Mouse (Mus musculus) CH12.LX (cell line): ENCODE data around the gene Trim16.

ENCODE experiments used
- CHD2 ChIP-seq: IDR thresholded peaks from 2 replicates; pipeline ENCODE4 v1.6.1; 2011; ENCODE audit warnings: low read length, improper control_type of control experiment
- CTCF ChIP-seq, 2 experiments: IDR thresholded peaks in 1 of 2; conservative IDR thresholded peaks in 1 of 2; 2 replicates each; pipeline ENCODE4 v1.5.1; 2011 to 2012; ENCODE audit warnings: low read depth in 2 of 2, low read length in 2 of 2, improper control_type of control experiment in 1 of 2, inconsistent platforms in 1 of 2, mild to moderate bottlenecking in 1 of 2, moderate library complexity in 1 of 2
- EP300 ChIP-seq: IDR thresholded peaks from 2 replicates; pipeline ENCODE4 v1.6.1; 2011; ENCODE audit warnings: low read length, improper control_type of control experiment
- ETS1 ChIP-seq: conservative IDR thresholded peaks from 2 replicates; pipeline ENCODE4 v1.6.1; 2012; ENCODE audit warnings: low read depth, mild to moderate bottlenecking, inconsistent platforms, low read length, improper control_type of control experiment, moderate library complexity
- HCFC1 ChIP-seq: IDR thresholded peaks from 2 replicates; pipeline ENCODE4 v1.6.1; 2012; ENCODE audit warnings: low read depth, mild to moderate bottlenecking, inconsistent platforms, low read length, improper control_type of control experiment
- KAT2A ChIP-seq: IDR thresholded peaks from 2 replicates; pipeline ENCODE4 v1.6.1; 2012; ENCODE audit warnings: low read length, improper control_type of control experiment, inconsistent platforms; ENCODE audit not compliant: insufficient replicate concordance
- PAX5 ChIP-seq: IDR thresholded peaks from 2 replicates; pipeline ENCODE4 v1.6.1; 2012; ENCODE audit warnings: low read length, inconsistent platforms, mixed read lengths
- POLR2A ChIP-seq: IDR thresholded peaks from 2 replicates; pipeline ENCODE4 v1.6.1; 2011; ENCODE audit warnings: low read depth, mild to moderate bottlenecking, improper control_type of control experiment, low read length
- RCOR1 ChIP-seq: conservative IDR thresholded peaks from 2 replicates; pipeline ENCODE4 v1.6.1; 2012; ENCODE audit warnings: low read depth, mild to moderate bottlenecking, inconsistent platforms, low read length, improper control_type of control experiment

DNA sequence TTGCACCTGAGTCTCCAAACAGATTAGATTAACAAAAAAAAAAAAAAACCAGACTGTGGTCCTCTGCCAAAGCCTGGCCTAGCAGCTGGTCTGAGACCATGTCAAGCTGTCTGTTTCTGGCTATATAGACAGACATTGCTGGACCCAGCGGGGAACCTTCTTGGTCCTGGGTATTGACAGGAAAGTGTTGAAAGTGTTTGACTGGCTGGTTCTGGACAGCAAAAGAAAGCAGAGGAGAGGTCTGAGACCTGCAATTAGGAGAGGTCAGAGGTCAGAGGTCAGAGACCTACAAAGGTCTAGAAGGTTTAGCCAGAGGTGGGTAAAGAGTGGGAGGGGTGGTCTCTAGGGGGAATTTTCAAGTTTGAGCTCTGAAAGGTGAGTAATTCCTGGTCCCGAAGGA lies 28.3 kb downstream of the Trim16 start:
- TF ChIP-seq KAT2A = no peak
- TF ChIP-seq HCFC1 = no peak
- no peak for TF ChIP-seq CTCF (conservative IDR thresholded peaks at IDR 0.05 in 1 of 2, IDR thresholded peaks at IDR 0.05 in 1 of 2; ENCODE audit: low read depth in 2 of 2, low read length in 2 of 2)
- no peak for TF ChIP-seq EP300
- no peak for TF ChIP-seq CHD2
- TF ChIP-seq PAX5 = no peak
- TF ChIP-seq ETS1 = no peak
- no peak for TF ChIP-seq RCOR1
- TF ChIP-seq POLR2A = no peak
